Mouse (Mus musculus) heart, adult 18-20 months (tissue): ENCODE measurements around the gene Teddm1b. TPM values are rescaled to one million over a fixed set of nuclear protein-coding genes. Genes with fewer than 3 reads are reported as not detected.

Source experiments
- DNase-seq, 2 experiments: peaks; one replicate each; pipeline ENCODE4 v3.0.0; 2021 to 2022; ENCODE audit warnings: mixed read lengths in 1 of 2
- microRNA-seq, 2 experiments: library from miRNA; unstranded; fragments of <30 nt; microRNA quantifications; one replicate each; pipeline ENCODE4 v1.2.0; 2022
- total RNA-seq, 2 experiments: library from RNA; stranded (reverse); gene quantifications; 2 replicates each; pipeline ENCODE4 v1.2.3; 2021

The Teddm1b gene
- total RNA-seq, 2 experiments from 2014 or later: not detected

- DNase-seq: no peak
Measured at GRCm38 (mm10) chr1:153903006-153903405, 28.9 kb downstream of the Teddm1b start.

GRCm38 (mm10) chr1:153904236-153904635 is 30.1 kb downstream of the Teddm1b start:
- DNase-seq: no peak

- DNase-seq: no peak
Measured at GRCm38 (mm10) chr1:153905884-153906283, 31.7 kb downstream of the Teddm1b start.

- DNase-seq: no peak
Measured at GRCm38 (mm10) chr1:153908208-153908607, 34.1 kb downstream of the Teddm1b start.

- no peak for DNase-seq
Measured at GRCm38 (mm10) chr1:153908741-153909140, 34.6 kb downstream of the Teddm1b start.

GRCm38 (mm10) chr1:153909213-153909962 is 35.2 kb downstream of the Teddm1b start:
- no peak for DNase-seq

- DNase-seq: no peak
Measured at GRCm38 (mm10) chr1:153909963-153910291, 35.8 kb downstream of the Teddm1b start.

- no peak for DNase-seq
Measured at GRCm38 (mm10) chr1:153910423-153910822, 36.3 kb downstream of the Teddm1b start.

- no peak for DNase-seq
Measured at GRCm38 (mm10) chr1:153911276-153911795, 37.2 kb downstream of the Teddm1b start.

GRCm38 (mm10) chr1:153913869-153914268 is 39.7 kb downstream of the Teddm1b start:
- DNase-seq: no peak

- peak; percentile 65 to 67 for DNase-seq
Measured at GRCm38 (mm10) chr1:153918521-153919206, 44.5 kb downstream of the Teddm1b start.

- DNase-seq: no peak
Measured at GRCm38 (mm10) chr1:153921642-153922041, 47.5 kb downstream of the Teddm1b start.

- DNase-seq: peak; percentile 76 to 89
Measured at GRCm38 (mm10) chr1:153922571-153923021, 48.5 kb downstream of the Teddm1b start.

GRCm38 (mm10) chr1:153924395-153925385 is 50.5 kb downstream of the Teddm1b start:
- DNase-seq: no peak

Small RNA genes lying within 50 kb of the gene (microRNA-seq; reads per million reads assigned to microRNA genes)
- gene Mir8114: 26.7 to 31.9 reads per million in 2 experiments

Other genes with a start within 250 kb of the Teddm1b start
- not detected for gene Rgs8, start 221.3 kb upstream of the Teddm1b start, total RNA-seq
- 1 to 10 TPM; 1.2 to 1.5 TPM for gene Rgs16, start 134.0 kb upstream of the Teddm1b start, total RNA-seq
- 1 to 10 TPM; 2.8 to 5.0 TPM for gene Rnasel, start 124.9 kb upstream of the Teddm1b start, total RNA-seq
- gene Rgsl1, start 30.2 kb upstream of the Teddm1b start, total RNA-seq: not detected
- gene Teddm1a, start 17.4 kb downstream of the Teddm1b start, total RNA-seq: not detected
- 100 to 1,000 TPM; 539 to 709 TPM for gene Glul, start 25.6 kb downstream of the Teddm1b start, total RNA-seq
- gene Teddm2, start 25.9 kb downstream of the Teddm1b start, total RNA-seq: under 1 TPM; 0.60 to 0.77 TPM